Mouse (Mus musculus) right cerebral cortex, postnatal 10 days (tissue): ENCODE measurements around the gene E2f3.

Experiments
- DNase-seq, 2 experiments: peaks; one replicate each; pipeline ENCODE4 v3.0.0; 2021; ENCODE audit warnings: low spot score in 2 of 2

Gene E2f3

GRCm38 (mm10) chr13:29979140-29979564, 6.7 kb downstream of the E2f3 start:
- DNase-seq, result no peak

- DNase-seq, result no peak
These were observed 8.5 kb downstream of the E2f3 start for GRCm38 (mm10) chr13:29977358-29977757.

GRCm38 (mm10) chr13:29974066-29974465, 11.8 kb downstream of the E2f3 start:
- DNase-seq, result no peak

GRCm38 (mm10) chr13:29973610-29974009, 12.3 kb downstream of the E2f3 start:
- no peak for DNase-seq

GRCm38 (mm10) chr13:29970333-29970732, 15.5 kb downstream of the E2f3 start:
- DNase-seq, result no peak

- DNase-seq, result no peak
These were observed 17.2 kb downstream of the E2f3 start for GRCm38 (mm10) chr13:29968636-29969035.

GRCm38 (mm10) chr13:29967367-29967766, 18.5 kb downstream of the E2f3 start:
- DNase-seq, result no peak

GRCm38 (mm10) chr13:29966966-29967365, 18.9 kb downstream of the E2f3 start:
- no peak for DNase-seq

GRCm38 (mm10) chr13:29964087-29964486, 21.8 kb downstream of the E2f3 start:
- DNase-seq, result no peak

GRCm38 (mm10) chr13:29960416-29960815, 25.4 kb downstream of the E2f3 start:
- no peak for DNase-seq

- DNase-seq, result no peak
These were observed 28.1 kb downstream of the E2f3 start for GRCm38 (mm10) chr13:29957731-29958254.

GRCm38 (mm10) chr13:29956821-29957421, 28.9 kb downstream of the E2f3 start:
- DNase-seq, result no peak

GRCm38 (mm10) chr13:29955296-29955695, 30.6 kb downstream of the E2f3 start:
- no peak for DNase-seq

GRCm38 (mm10) chr13:29954741-29955140, 31.1 kb downstream of the E2f3 start:
- DNase-seq, result no peak

GRCm38 (mm10) chr13:29953417-29954045, 32.3 kb downstream of the E2f3 start:
- DNase-seq, result no peak

GRCm38 (mm10) chr13:29946045-29946444, 39.8 kb downstream of the E2f3 start:
- peak; percentile 47 to 53 for DNase-seq

- no peak for DNase-seq
These were observed 40.8 kb downstream of the E2f3 start for GRCm38 (mm10) chr13:29944915-29945570.

- no peak for DNase-seq
These were observed 41.4 kb downstream of the E2f3 start for GRCm38 (mm10) chr13:29944493-29944892.

- no peak for DNase-seq
These were observed 42.3 kb downstream of the E2f3 start for GRCm38 (mm10) chr13:29943541-29944039.

- DNase-seq, result no peak
These were observed 45.8 kb downstream of the E2f3 start for GRCm38 (mm10) chr13:29940071-29940470.

GRCm38 (mm10) chr13:29939399-29939798, 46.5 kb downstream of the E2f3 start:
- DNase-seq, result no peak

GRCm38 (mm10) chr13:29938776-29939175, 47.1 kb downstream of the E2f3 start:
- DNase-seq, result no peak

- DNase-seq, result no peak
These were observed 59.7 kb downstream of the E2f3 start for GRCm38 (mm10) chr13:29926168-29926567.
